17 mouse cellular contexts compared by ENCODE assay signal in the genomic region with DNA sequence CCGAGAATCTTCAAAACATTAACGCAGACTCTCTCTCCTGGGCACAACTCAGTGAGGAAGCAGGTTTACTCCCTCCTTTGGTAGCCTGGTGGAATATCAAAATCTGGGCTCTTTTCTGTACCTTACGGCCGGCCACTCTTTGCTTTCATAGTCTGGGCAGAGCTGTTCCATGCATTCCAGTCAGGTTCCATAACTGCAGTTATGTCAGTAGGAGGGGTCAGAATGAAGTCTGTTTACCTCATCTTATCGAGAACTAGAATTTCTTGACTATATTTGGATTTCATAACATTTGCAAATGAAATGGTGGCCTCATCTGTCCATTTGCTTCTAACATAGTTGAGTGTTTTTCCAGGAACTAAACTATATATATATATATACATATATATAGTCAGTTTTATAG.
"Had no signal": no experiment of that assay in that cellular context is flagged by ENCODE, and none has a peak within 500 bp of the region (broad histone marks: within the 10 kb centered on the region; RNA-seq: fewer than 3 reads in every experiment).

No protein-coding gene starts in this region.

- H3K27ac ChIP-seq: liver, embryonic 14.5 days; lung, embryonic 15.5 days; midbrain, embryonic 10.5 days; midbrain, embryonic 12.5 days; neural tube, embryonic 13.5 days; neural tube, embryonic 15.5 days had no signal

- ATAC-seq: midbrain, embryonic 16.5 days had no signal

- H3K36me3 ChIP-seq: lung, embryonic 15.5 days; midbrain, embryonic 10.5 days; midbrain, embryonic 12.5 days; neural tube, embryonic 13.5 days; neural tube, embryonic 15.5 days had no signal

- H3K4me1 ChIP-seq: lung, embryonic 15.5 days; midbrain, embryonic 12.5 days; neural tube, embryonic 13.5 days; neural tube, embryonic 15.5 days had no signal

- H3K27me3 ChIP-seq: lung, embryonic 15.5 days; midbrain, embryonic 12.5 days; neural tube, embryonic 13.5 days; neural tube, embryonic 15.5 days had no signal

- H3K4me2 ChIP-seq: lung, embryonic 15.5 days; midbrain, embryonic 12.5 days; neural tube, embryonic 13.5 days; neural tube, embryonic 15.5 days had no signal

- H3K4me3 ChIP-seq: lung, embryonic 15.5 days; midbrain, embryonic 10.5 days; midbrain, embryonic 12.5 days; myocyte; neural tube, embryonic 13.5 days; neural tube, embryonic 15.5 days had no signal

- DNase-seq: lung, adult 2 months; lung, postnatal 14 days; lung, postnatal 4 days; midbrain, embryonic 14.5 days; retina, postnatal 1 day; right cerebral cortex, adult 18-20 months; right cerebral cortex, postnatal 25 days; right cerebral cortex, postnatal 4 days; spleen, adult 18-20 months had no signal

- H3K9me3 ChIP-seq: lung, embryonic 15.5 days; midbrain, embryonic 10.5 days; midbrain, embryonic 12.5 days; neural tube, embryonic 13.5 days; neural tube, embryonic 15.5 days had no signal

- H3K9ac ChIP-seq: liver, embryonic 14.5 days; lung, embryonic 15.5 days; midbrain, embryonic 12.5 days; neural tube, embryonic 13.5 days; neural tube, embryonic 15.5 days had no signal
